Mouse (Mus musculus) c-Kit-negative CD71-positive TER-119-positive erythroid progenitor cells, embryonic 14.5 days (primary cell): ENCODE measurements around the gene Stx8.

Experiments used
- DNase-seq: peaks from one replicate; pipeline ENCODE4 v3.0.0-alpha.2; 2013; ENCODE audit warnings: low read depth, low spot score

The Stx8 gene

DNA sequence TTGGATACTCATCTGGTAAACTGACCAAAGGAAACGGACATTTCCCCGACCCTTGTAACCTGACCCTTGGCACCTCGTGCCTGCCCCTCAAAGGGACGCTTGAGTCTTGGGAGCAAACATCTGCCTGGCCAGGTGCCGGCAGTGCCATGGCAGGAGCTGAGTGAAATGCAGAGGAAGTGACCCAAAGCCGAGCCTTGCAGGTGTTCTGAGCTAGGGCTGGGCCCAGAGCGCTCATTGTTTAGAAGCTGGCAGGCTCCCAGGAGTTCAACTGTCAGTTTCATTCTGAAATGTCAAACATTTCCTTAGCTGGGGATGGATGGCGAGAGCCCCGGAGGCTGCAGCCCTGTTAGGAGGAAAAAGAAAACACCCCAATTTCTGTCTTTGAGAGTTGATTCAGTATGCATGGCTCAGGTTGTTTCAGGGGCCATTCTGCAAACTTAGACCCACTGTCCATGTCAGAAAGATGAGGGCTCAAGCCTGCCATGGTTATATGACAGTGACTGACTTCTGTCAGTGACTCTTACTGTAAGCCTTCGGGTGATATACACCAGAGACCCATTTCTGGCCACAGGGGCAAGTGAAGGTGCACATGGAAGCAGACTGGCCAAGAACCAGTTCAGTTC lies 233.9 kb downstream of the Stx8 start:
- DNase-seq = no peak

DNA sequence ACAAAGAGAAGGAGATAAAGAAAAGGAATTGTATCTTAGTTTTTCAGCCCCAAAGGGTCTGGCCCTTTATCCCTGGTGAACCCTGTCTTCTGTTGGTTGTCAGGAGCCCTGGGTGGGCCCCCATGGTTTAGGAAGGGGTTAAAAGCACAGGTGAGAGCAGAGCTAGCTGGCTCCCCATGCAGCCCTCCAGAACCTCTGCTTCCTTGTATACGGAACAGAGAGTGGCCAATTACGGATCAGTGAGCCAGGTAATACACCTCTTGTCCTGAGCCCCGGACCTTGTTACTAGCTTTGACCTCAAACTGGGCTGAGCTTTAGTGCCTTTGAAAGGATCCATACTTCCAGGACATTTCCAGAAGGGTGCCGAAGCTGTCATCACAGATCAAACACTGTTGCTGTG lies 234.5 kb downstream of the Stx8 start:
- no peak for DNase-seq

DNA sequence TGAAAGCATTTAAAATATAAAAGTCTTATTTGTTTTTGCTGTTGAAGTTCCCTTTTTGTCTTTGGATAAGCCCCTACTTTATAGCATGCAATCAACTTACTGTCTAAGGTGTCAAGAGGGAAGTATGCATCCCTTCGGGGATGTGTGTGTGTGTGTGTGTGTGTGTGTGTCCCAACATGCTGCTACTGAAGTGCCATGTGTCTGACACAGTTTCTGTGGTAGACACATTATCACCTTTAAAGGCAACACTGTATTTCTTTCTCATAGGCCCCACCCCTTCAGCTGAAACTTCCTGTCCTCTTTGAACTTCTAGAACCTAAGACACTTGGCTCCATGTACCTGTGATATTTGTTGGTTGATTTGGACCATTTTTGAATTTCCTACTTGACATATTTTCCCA lies 235.1 kb downstream of the Stx8 start:
- no peak for DNase-seq

DNA sequence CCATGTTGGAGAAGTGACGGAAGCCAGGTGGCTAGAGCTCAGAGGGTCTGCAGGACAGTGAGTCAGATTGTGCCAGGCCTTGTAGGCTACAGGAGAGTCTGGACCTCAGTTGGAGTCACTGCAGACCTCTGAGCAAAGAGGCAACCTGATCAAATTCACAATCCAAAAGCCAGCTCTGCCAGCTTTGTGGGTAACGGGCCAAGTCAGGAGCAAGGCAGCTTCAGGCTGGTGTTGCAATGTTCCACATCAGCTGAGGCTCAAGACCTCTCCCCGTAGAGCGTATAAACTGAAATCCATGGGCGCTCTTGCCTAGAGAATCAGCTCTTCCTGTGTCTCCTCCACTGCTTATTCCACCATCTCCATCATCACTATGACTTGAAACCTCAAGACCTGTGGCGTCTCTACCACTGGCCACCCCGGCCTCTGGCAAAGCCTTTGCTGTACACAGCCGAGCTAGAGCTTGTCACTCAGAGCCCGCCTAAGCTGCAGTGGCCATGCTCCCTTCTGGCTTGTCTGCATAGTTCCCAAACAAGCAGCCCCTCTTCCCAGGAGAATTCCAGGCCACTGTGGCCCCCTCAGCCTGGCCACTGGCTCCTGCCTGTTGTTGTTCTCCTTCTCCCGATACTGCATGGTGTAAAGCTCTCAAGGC lies 235.9 kb downstream of the Stx8 start:
- DNase-seq = no peak

DNA sequence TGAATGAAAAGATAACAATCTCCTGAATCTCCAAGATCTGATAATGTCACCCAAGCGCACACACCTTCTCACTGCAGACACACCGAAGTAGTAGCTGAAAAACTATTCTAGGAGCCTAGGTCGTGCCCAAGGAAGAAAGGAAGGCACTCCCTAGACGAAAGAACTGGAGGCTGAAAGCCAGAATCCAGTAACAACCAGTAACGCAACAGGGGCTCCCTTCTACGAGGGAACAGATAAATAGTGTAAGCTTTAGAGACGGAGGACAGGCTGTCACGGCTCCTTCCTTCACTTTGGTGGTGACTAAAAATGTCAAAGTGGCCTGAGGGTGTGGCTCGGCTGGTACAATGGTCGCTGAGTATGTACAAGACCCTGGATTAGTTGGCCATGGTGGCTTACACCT lies 236.6 kb downstream of the Stx8 start:
- DNase-seq = no peak

DNA sequence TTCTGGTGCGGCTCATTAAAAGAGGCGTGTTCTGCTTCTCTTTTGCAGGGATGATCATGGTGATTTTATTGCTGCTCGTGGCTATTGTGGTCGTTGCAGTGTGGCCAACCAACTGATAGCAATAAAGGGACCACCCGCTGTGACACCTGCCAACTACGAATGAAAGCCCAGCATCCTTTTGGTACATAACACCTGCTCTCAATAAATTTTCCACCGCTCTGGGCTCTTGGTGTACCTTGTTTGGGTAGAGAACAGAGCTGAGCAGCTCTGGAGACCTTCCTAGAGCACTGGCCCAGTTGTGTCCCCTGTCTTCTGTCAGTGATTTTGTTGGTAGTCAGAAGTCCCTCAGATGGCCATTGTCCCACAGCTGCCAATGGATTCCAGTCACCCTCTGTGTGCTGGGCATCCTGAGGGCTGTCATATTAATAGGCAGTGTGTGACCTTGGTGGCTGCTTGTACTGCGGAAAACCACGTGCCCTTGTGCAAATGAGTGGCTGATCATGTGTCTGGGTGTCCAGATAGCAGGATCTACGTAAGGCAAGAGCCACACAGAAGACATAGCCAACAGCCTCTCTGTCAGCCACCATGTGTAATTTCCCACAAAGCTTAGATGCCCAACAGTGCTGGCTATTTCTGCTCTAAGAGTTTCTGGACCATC lies 237.8 kb downstream of the Stx8 start:
- no peak for DNase-seq

DNA sequence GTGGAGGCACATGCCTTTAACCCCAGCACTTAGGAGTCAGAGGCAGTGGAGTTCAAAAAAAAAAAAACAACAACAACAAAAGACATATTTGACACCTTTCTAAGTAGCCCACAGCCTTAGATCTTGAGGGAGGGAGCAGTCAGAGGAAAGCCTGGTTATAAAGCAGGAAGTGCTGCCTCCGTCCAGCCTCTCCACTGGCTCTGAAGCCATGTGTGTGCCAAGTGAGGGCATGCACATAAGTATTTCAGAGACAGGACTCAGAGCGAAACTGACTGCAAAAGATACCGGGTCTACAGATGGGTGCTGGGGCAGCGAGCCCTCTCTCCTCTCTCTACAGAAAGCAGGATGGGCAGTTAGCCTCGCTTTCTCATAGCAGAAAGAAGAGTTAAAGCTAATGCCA lies 238.4 kb downstream of the Stx8 start:
- DNase-seq = no peak

DNA sequence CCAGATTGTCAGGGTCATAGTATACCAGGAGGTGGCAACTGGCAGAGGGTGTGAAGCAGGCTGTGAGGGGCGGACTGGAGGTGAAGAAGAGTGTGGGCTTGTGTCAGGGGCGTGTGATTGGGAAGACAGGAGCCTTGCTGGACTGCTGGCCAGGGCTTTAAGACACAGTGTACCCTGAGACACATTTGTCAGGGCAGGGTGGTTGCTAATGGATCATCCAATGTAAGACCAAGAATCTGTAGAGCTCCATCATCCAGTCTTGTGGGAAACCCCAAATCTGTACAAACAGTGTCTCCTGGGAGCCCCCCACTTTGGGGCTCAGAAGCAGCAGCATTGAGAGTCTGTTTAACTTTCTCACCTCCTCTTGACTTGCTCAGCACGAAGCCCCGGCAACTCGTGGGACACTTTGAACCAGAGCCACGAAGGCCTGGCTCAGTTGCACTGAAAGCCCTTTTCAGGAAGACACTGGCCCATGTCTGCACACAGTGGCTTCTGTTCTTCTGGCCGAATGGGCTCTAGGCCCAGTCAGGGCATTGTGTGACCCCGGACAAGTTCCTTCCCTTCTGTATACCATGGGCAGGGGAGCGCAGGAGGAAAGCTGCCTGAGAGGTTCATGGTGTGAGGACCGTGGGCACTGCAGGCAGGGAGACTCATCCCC lies 239.7 kb downstream of the Stx8 start:
- DNase-seq = no peak

DNA sequence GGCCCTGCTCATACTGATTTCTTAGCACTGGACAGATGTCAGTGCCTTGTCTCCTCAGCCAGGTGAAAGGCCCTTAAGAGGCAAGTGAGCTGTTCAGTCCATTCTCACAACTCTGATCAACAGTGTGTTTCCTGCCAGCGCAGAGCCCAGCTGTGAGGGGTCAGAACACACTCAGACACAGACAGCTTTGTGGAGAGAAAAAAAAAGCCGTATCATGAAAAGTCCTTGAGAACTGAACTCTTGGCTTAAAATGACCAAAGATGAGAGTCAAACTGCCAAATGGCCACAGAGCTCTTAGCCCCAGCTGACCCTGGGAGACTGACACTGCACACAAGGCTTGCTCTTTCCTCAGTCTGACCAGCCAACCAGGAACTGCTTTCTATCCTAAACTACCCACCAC lies 242.0 kb downstream of the Stx8 start:
- DNase-seq = no peak

DNA sequence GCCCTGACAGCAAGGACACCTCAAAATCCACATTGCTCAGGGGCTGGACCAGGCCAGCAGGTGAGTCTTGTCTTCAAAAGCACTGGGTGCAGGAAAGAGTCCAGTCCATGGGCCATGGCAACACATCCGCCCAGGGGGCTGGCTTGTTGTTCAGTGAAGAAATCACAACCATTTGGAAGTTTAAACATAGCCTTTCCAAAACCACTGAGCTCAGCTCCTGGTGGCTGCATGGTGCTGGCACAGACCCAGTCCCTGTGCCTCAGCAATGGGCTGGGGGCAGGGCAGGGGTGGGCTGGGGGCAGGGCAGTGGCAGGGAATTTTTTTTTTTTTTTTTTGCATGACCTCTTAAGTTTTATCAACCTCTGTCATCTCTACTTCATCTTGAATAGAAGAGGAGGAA lies 242.6 kb downstream of the Stx8 start:
- no peak for DNase-seq

DNA sequence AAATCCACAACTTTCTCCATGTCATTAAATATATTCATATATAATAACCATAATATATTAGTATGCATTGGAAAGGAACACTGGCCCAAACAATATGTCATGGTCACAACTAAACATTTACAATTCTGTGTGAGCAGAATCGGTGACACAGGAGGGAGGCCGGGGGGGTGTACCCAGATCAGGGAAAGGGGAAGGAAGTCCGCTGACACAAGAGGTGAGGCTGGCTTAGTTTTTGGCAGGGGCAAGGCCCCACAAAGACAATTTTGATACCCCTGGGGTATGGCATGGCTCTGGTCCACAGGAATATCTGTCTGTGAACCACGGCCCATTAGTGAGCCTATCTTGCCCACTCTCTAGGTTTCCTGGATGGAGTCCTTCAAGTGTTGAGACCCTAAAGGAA lies 243.5 kb downstream of the Stx8 start:
- no peak for DNase-seq

DNA sequence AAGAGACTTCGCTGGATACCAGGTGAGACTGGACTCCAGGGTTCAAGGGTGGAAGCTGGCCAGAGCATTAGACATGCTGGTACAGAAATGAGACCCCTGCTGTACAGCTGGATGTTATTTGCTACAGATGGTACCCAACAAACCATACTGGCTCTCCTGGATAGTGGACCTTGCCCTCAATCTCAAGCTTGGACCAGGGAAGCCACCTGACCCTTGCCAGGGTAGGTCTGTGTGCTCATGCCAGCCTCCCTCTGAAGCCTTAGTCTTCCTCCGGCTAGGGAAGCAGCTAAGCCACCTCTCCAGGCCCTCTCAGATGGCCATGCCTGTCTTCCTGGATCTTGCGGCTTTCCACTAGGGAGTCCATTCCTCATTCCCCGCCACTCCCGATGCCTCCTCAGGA lies 244.7 kb downstream of the Stx8 start:
- DNase-seq = no peak

DNA sequence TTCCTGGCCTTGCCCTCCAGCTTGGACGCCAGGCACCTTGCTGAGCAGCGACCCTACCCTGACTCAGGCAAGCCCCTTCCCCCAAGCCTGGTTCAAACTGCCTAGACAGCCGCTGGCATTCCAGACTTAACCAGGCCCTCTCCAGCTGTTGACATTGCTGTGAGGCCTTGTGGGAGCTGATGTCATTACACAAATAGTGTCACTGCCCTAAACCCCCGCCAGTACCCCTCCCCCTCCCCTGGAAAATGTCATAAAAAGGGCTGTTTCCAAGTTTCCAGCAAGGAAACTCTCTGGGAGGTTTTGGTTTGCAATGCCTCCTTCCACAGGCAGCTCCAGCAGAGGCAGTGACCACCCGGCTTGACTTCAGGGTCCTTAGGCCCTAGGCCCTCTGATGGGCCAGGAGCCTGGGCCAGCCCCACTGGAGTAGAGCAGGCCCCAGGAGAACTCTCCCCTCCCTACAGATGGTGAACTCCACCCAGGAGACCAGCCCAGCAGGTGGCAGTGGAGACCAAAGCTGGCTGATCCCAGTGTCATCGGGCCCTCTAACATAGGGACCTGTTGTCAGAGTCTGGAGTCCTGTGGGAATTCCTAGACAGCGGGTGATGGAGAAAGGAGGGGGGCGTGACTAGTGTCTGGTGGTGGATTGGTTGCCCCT lies 246.1 kb downstream of the Stx8 start:
- no peak for DNase-seq

DNA sequence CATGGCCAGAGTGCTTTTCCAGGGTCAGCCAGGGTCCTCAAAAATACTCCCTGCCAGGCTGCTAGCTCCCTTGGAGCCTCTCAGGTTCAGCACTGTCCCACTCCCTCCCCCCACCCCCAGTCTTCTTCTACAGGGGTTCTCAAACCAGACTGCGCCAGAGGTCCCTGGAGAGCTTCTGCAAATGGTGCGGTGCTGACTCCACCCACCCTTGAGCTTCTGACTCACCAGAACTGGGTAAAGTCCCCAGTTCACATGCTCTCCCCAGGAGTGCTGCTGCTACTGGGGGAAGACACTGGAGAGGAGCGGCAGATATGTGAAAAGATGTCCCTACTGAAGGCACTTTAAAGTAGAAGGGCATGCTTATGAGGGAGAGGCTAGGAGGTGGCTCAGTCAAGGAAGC lies 247.9 kb downstream of the Stx8 start:
- DNase-seq = no peak

DNA sequence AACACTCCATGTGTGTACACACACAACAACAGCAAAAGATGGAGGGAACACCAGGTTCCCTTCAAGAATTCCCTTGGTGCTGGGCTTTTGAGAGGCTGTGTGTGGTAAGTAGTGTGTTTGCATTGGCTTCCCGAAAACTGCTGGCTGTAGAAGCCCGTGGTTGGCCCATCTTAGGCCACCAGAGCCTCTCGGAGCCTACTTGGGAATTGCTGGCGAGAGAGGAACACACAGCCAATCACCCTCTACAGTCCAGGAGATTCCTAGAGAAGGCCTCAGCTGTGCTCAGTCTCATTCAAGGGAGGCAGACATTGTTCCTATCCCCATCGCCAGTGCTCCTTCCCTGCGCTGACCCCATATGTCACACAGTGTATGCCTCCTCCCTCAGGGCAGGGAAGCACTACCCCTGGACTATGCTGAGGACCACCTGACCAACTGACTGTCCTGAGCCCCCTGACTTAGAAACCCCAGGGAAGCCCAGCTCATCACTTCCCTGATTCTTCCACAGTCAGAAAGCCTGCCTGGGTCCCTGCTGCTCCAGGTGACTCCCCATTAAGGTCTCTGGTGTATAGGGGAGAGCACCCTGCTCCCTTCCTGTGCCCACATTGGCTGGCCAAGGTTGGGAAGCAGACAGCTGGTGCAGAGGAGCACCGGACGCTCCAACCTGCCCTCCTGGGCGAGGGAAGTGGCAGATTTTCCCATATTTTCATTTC lies 248.7 kb downstream of the Stx8 start:
- DNase-seq = no peak

DNA sequence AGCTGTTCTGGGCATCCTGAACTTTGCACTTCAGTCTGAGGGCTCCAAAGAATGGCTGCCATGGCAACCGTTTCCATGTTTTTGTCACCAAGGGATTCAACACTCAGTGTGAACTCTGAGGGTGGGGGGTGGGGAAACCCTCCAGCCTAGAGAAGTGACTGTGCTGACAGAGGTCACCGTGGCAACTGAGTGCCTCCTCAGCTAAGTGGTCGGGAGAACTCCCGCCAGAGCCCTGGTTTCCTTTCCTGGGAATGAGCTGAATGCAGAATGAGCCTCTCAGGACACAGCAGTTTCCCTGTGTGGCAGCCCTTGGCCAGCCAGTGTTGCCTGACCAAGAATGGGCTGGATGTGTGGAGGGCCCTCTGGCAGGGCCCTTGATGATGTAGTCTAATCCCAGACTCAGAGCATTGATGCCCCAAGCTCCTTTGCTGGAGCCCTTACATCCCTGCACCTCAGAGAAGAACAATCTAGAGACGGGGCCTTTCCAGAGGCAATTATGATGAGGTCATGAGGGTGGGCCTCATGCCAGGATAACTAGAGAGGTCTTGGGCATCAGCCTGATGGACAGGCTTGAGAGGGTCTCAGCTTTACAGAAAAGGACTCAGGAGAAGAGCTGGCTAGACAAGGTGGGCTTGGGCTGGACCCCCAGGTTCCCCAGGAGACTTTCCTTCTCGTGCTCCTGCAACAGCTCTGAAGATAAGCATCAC lies 249.4 kb downstream of the Stx8 start:
- DNase-seq = no peak

DNA sequence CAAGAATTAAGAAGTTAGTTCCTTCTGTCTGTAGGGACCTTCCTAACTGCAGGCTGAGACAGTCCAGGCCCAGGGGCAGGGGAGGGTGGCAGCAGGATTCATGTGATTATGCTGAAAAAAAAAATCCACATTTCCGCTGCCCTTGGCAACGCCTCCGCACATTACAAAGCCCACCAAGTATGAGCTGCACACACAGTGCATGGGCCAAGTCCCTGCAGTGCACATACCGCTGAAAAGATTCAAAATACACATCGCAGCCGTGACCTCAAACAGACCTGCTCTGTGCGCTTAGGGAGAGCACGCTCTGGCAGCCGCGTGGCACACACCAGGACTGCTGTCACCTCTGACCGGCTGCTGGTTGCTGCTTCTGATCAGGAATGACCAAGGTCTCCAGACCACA lies 250.0 kb downstream of the Stx8 start:
- DNase-seq = no peak

DNA sequence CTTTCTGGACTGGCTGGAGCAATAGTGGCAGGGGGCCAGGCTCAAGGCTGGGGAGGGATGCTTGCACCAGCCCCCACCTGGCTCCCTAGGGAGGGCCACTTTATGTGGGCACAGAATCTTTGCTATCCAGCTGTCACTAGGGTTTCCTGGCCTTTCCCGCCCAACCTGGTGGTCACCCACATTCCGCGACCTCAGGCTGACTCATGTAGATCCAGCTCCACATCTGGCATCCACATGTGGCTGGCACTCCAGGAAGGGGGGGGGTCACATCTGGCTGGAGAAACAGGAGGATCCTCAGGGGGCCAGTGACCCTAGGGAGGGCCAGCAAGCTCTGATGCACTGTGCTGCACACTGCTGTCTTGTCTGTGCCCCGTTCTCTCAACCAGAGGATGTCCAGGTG lies 254.7 kb downstream of the Stx8 start:
- DNase-seq = no peak

DNA sequence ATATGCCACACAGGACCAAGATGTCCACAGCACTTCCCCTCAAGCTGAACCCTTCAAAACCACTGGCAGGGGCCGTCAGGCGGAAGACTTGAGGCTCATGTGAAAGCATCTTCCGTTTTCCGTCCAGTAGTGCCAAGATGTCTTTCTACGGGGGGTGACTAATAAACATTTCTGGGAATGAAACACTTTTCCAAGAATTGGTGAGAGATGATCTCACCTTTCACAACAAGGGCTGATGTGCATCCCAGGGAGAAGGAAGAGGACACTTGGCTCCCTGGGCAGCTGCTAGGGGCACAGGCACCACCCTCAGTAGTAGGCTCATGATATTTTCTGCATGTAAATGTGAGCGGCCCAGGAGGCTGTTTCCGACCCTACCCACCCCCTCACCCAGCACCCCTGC lies 256.2 kb downstream of the Stx8 start:
- DNase-seq = no peak

DNA sequence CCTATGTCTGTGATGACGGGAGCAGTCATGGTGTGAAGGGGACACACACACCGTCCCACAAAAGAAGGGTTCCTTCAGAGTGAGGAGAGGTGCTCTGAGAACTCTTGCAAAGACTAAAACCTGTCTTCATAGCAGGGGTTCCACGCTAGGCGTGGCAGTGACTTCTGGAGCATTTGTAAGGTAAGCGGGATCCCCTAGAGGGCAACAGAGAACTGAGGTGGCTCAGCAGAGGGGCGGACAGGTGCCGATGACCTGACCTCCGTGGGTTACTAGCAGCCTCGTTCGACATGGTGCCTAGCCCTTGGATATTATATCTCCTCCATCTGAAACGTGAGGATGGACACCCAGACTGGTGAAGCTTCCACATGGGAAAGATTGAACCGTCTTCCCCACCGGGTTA lies 257.1 kb downstream of the Stx8 start:
- no peak for DNase-seq

DNA sequence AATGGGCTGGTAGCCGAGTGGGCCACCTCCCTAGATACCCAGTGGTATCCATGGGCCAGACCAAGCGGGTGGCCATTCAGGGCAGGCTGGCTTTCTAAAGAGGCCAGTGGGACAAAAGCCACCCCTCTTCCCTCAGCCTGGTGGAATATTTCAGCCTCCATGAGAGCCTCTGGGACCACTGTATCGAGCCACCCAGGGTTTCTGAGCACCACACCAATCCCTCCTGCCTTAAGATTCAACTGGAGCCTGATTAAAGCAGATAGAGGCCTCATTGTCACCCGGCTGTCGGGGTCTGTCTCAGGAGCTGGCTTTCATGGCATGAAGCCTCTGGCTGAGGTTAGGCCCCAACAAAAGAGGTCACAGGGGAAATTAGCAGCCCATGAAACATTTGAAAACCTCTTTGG lies 260.7 kb downstream of the Stx8 start:
- no peak for DNase-seq
